Mouse (Mus musculus): ENCODE results near the gene 2010111I01Rik.

Gene 2010111I01Rik

DNA sequence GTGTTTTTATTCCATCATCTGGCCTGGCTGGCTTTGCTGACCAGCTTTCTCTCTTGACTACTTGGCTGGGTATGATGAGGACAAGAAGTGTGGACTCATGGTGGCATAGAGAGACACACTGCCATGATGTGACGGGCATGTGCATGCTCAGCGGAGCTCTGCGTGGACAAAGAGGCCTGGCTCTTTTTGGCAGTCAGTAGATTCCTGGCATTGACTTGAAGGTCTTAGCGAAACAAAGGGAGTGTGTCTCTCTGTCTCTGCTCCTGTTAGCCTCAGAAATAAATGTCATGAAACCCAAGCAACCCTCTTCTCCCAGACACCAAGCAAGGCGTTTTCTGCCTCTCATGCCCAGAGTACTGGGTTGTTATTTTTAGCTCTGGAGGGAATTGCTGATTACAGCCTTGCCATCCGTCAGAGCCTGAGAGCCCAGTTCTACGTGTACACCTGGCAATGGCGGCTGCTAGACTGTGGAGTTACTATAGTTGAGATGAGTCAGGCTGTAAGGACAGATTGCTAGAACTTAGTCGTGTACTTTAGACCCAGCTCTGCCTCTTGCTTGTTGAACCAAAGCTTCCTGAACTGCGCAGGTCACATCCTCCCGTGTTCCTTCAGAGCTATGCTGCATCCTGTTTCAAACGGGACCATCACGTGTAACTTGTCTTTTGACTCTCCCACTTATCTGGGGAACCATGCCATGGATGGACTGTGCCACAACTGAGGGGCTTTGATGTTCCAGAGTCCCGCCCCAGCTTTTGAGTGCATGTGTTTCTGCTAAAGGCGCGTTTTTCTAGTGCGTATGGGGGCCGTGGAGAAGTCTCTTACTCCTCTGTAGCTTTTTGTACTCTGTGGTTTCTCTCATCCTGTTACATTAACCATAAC is 296.3 kb downstream of the 2010111I01Rik start:
- no peak for DNase-seq (ENCODE audit: low spot score in 2 of 2)

DNA sequence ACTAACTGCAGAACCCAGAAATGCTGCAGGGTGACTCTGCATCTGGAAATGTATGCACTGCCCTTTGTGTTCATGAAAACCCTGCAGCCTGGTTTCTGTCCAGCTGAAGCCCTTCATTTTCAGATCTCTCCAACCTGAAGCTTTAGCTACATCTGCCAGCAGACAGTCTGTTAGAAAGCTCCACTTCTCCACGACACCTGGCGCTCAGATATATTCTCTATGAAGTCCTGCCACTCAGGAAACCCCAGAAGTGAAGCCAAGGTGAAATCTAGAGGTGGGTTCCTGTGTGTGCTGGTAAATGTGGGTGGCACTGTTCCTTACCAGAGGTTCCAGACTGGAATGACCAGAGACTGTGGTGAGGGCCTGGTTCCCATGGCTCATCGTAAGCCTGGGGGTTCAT is 297.0 kb downstream of the 2010111I01Rik start:
- DNase-seq (ENCODE audit: low spot score in 2 of 2): no peak

DNA sequence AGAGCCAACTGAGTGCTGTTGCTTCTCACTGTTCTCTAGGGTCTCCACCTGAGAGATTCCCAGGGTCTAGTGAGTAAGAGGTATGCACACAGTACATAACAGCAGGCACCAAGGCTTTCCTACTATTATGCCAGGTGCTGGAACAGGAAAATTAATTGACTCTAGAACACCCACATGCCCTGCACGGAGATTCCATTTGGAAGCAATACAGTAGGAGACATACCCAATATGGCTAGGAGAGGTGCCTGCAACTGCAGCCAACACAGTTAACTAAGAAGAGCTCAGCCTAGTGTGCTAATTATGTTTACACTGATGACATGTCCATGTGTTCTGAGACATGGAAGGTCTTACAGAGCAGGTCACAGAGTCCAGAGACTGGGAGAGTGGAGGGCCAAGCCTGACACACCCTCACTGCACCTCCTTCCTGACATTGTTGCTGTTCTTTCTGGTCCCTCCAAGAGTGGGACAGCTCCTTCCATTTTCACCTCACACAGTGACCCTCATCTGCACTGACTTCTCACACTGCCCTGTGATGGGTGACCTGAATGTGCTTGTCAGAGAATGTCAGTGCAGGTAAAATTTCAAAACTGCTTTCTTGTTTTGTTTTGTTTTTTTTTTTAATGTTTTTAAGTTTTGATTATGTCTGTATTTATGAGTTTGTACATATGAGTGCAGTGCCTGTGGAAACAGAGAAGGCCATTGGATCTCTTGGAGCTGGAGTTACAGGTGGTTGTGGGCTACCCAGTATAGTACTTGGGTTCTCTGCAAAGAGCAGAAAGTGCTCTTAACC is 297.7 kb downstream of the 2010111I01Rik start:
- no peak for DNase-seq (ENCODE audit: low spot score in 2 of 2)

DNA sequence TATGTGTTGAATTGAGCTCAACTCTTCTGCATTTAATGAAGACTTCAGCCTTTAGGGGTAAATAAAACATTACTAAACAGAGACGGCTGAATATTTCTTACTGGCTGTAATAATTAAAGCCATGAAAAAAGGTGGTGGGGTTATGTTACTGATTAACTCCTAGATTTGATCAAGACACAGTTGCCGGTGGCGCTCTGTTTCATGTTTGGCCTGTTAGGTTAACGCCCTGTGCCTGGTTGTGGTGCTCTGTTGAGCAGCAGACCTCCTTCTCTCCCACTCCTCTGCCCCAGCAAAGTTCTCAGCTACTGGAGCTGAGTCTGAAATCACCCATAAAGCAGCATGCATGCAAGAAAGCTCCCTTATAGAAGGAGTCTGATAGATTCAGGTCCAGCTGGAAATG is 303.7 kb downstream of the 2010111I01Rik start:
- no peak for DNase-seq (ENCODE audit: low spot score in 2 of 2)

DNA sequence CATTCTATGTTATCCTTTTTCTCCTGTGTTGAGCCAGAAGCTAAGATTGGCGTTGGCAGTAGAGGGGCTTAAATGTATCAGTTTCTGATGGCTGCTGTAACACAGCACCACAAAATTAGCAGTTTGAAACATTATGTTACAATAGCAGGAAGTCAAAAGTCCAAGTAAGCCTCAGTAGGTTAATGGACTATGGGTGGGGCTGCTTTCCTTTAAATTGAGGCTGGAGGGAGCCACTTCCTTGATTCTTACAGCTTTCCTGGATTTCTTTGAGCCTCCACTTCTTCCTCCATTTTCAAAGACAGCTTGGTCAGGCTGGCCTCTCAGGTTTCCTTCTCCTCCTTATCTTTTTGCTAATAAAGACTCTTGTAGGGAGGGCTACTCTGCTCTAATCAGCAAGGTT is 304.1 kb downstream of the 2010111I01Rik start:
- no peak for DNase-seq (ENCODE audit: low spot score in 2 of 2)

DNA sequence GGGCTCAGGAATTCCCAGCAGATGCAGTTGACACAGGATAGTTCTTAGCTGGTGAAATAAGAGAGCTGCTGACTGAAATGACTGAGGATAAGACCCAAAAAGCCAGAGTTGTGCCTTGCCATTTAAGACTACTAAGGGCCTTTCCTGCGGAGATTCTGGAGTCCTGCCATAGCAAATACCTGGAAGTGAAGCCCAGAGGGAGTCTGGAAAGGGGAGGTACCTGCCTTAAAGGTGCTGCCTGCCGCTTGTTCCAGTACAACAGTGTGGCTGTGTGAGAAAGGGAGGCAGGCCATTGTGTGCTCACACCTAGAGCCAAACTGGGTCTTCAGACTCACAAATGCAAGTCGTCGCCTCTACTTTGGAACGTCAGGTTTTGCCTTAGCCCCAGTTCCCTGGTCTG is 305.5 kb downstream of the 2010111I01Rik start:
- DNase-seq (ENCODE audit: low spot score in 2 of 2): no peak

DNA sequence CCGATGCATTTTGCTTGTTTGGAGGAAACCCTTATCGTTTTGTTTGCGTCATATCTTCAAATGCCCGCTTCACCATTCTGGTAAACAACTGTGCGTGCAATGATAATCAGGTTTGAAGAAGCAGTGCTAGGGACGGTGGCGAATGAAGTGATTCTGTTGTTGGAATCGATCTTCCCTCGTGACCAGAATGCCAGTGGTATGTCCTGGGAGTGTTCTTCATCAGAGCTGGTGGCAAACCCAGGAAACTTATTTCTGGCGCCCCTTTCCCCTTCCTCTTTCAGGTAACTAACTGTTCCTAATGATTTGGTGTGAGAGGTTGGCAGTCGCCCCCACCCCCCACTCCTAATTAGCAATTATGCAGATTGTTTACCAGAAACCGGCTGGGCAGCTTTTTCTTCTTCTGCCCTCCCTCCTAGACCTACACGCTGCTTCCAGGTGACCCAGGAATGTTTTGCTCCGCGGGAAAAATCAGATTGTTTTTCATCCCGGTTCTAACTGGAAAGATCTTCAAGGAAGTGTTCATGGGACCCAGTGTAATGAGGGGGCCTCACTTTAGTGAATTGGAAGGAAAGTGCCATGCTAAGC is 307.4 kb downstream of the 2010111I01Rik start:
- DNase-seq (ENCODE audit: low spot score in 2 of 2): no peak

DNA sequence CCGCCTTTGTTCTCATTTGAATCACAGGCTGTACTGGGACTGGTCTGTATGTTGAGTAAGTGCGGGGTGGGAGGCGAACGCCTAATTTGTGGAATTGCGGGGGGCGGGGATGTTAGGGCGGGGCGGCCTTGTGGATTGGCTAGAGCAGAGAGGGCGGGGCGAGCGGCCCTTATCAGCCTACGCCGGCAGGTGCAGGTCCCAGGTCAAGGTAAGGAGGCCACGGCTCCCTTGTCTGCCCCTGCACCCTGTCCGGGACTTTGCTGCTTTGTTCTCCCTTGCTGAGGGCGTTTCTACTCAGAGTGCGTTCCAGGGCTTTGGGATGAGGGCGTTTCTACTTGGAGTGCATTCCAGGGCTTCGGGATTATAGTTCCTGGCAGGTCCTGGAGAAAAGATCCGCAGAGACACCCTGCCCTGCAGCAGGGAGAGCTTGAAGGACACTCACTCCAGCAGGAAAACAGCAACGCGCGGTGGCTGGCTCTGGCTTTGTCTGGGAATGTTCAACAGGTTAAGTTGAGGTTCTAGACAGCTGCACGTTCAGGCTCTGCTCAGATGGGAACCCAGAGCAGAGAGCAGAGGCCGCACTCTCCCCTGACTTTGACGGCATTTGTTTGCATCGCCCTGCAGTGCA is 308.0 kb downstream of the 2010111I01Rik start:
- DNase-seq (ENCODE audit: low spot score in 2 of 2): peak; percentile 67 to 69

DNA sequence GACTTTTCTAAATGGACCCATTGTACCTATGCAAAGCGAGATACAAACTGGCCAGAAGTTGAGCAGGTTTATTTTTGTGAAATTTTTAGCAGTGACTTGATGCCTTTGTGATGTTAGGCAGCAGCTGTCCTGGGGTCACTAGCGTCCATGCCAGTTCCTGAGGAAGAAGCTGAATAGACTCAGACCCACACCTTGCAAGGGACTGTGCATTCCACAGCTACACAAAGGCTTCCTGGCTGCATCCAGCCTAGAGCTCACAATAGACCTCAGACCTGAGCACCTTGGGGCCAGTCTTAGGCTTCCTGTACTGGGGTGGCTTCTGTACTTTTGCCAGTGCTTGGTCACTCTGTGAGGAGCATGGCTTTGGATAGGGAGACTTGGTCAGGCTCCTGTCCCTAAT is 309.2 kb downstream of the 2010111I01Rik start:
- DNase-seq (ENCODE audit: low spot score in 2 of 2): no peak

DNA sequence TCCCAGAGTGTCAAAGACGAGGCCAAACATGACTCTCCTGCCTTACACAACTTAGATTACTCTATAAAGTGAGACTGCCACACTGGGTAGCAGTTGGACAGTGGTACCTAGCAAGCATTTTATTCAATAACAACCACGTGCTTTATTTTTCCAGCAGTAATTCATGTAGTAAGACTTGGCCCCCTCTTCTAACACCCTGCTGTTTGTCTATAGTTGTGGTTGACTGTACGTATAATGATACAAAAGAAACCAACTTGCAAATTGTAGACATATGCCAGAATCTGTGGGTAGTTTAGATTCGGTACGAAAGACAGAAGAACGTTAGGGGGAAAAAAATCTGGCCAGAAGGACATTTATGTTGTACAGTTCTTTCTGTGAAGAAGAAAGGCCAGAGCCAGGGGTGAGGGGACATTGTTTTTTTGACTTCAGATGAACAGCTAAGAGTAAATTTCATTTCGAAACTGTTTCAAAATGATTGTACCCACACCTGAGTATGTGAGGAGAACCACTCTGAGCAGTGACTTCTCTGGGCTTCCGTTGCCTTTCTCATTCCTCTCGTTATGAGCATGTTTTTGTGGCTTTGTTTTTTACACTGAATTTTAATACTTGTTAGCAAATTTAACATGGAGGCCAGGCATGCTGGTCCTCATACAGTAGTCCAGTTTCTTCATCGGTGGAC is 309.9 kb downstream of the 2010111I01Rik start:
- DNase-seq (ENCODE audit: low spot score in 2 of 2): no peak

DNA sequence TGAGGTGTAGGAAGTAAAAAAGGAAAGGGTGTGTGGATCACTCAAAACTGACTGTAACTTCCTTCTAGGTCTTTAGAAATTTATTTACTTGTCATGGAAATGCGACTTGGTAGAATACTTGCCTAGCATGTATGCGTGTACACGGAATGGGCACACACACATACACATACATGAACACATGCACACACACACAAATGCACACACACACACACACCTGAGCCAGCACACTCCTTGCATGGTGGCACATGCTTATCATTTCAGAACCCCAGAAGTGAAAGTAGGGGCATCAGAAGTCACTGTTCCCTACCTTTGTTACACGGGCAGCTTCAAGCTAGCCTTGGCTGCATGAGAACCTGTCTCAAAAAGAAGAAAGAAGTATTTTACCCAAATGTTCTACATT is 311.7 kb downstream of the 2010111I01Rik start:
- DNase-seq (ENCODE audit: low spot score in 2 of 2): no peak

DNA sequence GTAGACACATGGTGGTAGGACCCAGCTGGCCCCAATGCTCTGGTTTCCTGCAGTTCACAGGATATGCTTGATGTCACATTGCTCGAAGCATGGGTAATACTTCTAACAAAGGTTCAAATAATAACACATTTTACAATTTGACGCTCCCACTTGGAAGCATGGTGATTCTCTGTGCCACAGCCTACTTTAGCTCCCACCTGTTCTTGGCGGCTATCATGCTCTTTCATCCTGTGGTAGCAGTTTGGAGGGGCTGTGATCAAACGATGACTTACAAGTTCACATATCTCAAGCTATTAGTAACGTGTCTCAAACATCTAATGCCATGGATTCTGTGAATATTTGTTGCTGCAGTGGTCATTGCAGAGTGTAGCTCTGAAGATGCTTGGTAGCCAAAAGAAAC is 312.6 kb downstream of the 2010111I01Rik start:
- no peak for DNase-seq (ENCODE audit: low spot score in 2 of 2)

DNA sequence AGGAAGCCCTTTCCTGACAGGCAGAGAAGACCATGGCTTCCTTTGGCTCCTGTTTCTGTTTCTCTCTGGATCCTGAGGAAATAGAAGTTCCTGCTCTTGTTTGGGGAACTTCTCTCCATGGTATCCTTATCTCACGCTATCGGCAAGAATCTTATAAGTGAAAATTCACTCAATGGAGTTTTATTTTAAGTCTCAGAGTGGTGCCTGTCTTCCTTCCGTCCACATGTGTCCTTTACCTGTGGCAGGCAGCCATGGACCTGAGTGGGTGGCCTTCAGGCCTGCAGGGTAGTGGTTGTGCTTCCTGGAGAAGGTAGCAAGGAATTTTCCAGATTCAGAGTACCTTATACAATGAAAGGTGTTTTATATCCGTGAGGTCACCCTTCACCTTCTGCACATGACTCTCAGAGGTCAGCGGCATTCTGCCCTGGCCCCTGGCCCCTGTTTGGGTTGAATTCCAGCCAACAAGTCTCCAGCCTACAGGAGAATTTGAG is 313.5 kb downstream of the 2010111I01Rik start:
- no peak for DNase-seq (ENCODE audit: low spot score in 2 of 2)

DNA sequence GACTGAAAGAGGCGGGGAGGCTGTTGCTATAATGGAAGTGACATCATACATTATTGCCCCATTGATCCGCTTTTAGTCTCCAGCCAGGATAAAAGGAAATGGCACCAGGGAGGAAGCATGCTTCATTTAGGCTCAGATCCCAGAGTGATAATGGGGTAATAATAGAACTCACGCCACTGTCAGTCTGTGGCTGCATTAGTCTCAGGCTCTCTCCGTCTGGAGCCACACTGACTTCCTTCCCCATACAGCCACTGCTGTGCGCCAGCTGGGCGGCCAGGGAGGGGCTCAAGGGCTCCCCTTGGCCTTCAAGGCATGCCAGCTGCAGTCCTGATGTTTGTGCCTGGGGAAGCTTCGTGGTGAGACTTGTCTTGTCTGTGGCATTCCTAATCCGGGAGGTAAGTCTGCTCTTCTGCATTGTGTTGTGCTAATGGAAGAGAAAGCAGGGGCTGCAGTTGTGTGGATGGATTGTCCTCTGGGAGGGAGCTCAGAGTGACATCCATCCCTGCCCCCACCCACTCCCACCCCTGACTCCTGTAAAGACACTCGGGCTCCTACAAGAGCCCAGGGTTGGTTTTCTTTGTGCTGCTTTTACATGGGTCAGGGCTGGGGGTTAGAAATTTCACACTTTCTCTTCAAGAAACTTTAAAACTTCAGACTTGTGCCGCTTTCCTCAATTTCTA is 314.2 kb downstream of the 2010111I01Rik start:
- DNase-seq (ENCODE audit: low spot score in 2 of 2): no peak

DNA sequence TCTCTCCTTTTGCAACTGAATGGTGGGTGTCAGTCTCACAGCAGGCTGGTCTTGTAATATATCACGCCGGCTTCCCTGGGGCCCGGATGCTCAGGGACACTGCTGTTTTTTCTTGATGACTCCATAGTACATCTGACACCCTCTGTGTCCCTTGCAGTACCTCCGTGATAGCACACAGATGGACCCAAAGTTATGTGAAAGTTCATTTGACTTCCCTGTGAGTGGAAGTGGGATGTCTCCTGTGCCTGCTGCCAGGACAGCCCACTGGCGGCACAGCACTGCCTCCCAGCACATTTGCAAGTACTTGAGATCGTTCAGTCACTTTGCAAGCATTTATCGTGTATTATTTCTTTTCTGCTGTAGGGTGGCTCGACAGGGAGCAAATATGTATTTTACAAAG is 315.1 kb downstream of the 2010111I01Rik start:
- no peak for DNase-seq (ENCODE audit: low spot score in 2 of 2)

DNA sequence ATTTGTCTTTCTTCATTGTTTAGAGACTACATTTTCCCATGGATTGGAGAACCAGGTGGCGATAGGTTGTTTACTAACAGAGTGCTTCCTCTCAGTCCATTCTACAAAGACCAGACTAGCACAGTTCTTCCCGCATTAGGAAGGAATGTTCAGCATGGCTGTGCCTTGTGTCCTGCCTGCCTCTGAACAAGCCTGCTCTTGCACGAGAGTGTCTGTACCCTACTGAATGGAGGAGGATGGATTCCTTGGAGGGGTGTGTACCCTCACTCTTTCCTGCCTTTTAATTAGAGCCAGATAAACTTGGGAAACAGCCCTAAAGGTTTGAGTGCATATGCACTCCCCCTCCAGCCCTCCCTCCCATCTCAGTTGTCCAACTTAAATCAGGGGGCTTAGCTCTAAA is 315.7 kb downstream of the 2010111I01Rik start:
- no peak for DNase-seq (ENCODE audit: low spot score in 2 of 2)

DNA sequence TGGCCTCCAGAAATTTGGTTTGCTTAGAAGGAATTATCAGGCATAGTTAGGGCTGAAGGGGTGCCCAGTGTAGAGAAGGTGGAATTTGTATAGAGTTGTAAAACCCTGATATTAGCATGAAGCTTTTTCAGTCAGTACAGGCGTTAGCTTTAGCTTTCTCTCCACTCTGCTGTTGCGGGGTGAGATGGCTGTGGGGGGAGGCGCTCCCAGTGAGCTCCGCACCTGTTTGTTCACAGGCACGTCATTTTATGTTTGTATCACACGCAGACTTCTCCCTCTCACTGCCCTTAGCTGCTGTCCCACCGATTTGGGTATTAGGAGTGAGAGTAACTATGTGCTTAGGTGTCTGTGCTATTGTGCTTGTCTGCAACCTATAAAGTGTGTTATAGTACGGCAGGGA is 316.5 kb downstream of the 2010111I01Rik start:
- no peak for DNase-seq (ENCODE audit: low spot score in 2 of 2)

DNA sequence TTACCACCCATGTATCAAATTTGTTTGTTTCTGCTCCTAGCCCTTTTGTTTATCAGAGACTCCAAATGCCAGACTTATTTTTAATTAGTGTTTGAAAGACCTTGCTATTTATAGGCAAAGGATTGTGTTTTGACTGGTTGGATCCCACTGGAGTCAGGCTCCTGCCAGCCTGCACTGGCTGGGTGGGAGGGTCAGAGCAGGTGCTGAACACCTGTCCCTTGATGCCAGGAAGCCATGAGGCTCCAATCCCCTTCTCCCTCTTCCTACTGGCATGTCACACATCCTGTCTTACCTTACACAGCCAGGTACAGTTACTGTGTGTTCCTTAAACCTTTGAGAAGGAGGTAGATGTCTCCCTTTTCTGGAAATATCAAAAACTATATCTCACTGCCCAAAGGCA is 318.5 kb downstream of the 2010111I01Rik start:
- DNase-seq (ENCODE audit: low spot score in 2 of 2): no peak

DNA sequence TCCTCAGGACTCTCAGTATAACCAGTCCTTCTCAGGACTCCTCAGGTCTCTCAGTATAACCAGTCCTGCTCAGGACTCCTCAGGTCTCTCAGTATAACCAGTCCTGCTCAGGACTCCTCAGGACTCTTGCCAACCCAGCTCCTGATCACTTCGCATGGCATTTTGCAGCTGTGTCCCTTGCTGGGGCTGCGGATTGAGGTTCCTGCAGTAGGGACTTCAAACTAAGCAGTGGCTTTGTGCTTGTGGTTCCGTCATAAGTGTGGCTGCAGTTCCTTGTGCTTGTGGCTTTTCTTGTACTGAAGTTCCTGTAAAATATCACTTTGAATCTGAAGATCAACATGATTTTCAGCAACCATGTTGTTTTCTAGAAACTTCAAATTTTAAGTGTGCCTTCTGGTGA is 320.1 kb downstream of the 2010111I01Rik start:
- no peak for DNase-seq (ENCODE audit: low spot score in 2 of 2)

DNA sequence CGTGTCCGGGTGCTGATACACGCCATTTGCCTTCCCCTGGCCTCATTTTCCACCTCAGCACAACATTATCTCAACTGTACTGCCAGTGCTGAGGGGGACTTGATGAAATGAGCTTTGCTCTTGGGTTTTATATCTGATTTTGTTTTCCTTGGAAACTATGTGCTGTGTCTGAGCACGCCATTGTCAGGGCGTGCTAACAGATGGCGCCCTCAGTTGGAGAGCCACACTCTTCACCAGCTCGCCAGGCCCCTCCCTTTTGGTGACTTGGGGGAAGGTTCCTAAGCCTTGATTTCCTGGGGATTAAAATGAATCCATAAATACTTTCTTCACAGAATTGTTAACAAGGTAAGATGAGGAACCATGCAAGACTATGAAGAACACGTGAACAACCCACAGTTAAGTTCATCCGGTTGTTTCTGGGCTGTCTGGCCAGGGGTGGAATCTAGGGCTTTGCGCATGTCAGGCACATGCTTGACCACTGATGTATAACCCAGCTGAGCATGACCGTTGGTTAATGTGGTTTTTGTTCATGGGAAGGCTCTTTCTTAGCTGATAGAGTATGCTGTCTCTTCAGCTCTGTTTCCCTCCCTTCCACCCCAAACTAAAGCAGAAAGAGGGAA is 321.9 kb downstream of the 2010111I01Rik start:
- DNase-seq (ENCODE audit: low spot score in 2 of 2): no peak

Data from urinary bladder, adult 18-20 months (tissue).